Mouse (Mus musculus) cerebellum, adult 9-10 months (tissue): ENCODE results near the gene Pelp1.
"Not testable (repeated sequence)": the region's sequence is repeated elsewhere in the genome, so short reads cannot be mapped to it uniquely, and the experiment has no call there.

ENCODE experiments used
- DNase-seq: peaks from one replicate; pipeline ENCODE4 v3.0.0; 2022

The Pelp1 gene

DNA sequence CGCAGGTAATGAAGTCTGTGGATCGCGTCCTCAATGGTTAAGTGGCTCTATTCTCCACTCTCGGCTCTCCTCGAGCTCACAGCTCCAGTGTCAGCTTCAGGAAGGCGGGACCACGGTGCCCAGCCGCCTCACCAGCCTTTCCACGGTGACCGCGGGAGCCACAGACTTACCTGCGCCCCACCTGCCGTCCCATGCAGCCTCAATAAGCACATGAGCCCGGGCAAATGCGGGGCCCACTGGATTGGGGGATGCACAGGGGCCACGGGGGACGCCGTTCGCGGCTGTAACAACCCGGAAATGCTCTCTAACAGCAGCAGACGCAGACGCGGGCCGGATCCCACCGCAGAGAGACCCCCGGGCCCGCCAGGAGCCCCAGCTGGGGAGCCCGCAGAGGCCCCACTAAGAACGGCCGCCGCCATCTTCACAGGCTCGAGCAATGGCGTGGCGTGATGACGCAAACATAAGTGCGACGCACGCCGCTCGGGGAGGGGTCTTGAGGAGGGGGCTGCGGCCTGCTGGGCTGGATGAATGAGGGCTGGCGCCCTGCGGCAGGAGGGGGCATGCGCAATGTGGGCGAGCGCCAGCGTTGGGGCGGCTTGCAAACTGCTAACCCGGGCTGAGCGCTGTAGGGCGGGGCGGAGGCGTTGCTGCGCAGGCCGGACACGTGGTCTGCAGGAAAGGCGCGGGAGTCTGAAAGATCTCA lies at the start of gene Pelp1:
Gene Pelp1 (minus strand): TSS at position 438 of the 703 bp plus-strand sequence.
- peak; percentile 82 for DNase-seq

DNA sequence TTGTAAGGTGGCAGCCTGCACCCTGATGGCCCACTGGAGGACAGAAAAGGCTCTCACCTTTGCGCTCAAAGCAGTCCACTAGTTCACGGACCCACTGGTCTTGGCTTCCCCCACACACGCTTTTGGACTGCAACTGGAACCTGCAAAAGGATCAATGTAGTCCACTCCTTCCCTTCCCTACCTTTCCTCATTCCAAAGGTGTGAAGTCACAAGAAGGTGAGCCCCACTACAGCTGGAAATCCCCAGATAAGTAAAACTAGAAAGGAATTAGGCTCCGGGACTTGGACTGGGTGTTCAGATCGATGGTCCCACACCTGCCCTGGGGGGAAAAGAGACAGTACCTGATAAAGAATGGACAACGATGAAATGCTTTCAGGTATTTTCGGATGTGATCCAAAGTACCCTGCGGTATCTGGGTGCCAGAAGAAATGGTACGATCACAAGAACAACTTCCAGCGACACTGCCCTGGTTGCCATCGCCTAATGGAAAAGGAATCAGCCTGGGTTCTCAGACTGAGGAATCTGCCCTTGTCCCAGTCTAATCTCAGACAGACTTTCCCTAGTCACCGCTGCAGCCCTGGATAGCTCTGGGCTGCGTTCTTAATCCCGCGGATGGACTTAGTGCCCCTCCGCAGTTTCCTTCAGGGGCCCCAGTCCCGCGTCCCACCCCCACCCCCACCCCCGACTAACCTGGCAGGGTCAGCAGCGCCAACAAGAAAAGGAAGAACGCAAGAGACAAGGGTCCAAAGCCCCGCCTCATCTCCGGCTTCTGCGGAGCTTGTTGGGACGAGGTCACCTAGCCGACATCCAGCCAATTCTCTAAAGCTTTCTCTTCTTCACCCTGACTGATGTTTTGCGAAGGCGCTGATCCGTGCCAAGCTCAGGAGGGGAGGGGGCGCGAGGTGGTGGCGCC lies 49.1 kb upstream of the Pelp1 start, which contains the start of gene Zmynd15:
Gene Zmynd15 (plus strand): TSS at position 746 of the 913 bp plus-strand sequence.
- DNase-seq = no peak

DNA sequence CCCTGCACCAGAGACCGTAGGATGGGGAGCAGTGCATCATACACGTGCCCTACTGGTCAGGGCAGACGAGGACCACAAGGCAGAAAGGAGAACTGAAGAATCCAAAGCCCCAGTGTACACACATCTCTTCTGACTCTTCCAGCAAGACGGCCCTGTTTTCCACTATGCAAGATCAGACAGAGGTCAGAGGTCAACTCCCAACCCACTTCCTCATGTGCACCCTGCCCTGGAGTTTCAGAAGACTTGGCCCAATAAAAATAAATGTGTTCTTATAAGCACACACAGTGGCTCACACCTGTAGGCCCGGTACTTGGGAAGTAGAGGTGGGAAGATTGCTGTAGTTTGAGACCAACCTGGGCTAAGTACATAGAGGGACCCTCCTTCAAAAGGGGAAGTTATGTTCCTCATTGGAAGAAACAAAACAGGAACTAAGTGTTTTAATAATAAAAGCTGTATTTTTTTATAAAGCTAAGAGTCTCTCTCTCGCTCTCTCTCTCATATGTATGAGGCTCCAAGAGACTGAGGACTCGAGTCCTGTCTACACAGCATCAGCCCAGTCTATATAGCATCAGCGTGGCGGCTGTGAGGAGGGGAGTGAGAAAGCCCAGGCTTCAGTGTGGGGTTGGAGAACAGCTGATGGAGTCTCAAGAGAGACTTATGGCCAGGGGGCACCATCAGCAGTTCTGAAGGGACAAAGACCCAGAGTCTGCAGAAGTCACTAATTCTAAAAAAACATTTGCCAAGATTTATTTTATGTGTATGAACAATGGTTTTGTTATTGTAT lies 43.6 kb upstream of the Pelp1 start:
- DNase-seq = peak; percentile 36

DNA sequence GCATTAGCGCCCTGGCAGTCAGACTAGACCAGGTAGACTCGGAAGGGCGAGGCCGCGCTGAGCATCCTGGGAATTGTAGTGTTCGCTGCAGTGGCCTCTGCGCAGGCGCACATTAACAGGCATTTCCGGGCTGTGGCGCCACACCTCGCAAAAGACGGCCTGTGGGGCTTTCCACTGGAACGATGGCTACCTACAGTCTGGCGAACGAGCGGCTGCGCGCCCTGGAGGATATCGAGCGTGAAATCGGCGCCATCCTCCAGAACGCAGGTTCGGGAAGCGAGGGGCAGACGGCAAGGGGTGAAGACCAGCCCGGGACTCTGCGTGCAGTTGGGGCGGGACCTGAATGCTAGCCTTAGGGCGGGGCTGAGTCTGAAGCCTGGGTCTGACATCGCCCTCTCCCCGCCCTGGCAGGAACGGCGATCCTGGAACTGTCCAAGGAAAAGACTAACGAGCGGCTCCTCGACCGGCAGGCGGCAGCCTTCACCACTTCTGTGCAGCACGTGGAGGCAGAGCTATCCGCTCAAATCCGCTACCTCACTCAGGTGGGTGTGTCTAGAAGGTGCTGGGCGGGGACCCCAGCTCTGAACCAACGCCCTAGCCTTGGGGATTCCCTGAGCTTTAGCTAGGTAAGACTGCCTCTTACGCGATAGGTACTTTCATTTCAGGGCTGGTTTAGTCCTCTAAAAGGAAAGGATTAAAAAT lies 42.1 kb upstream of the Pelp1 start, which contains the start of gene Med11:
Gene Med11 (plus strand): TSS at position 123 of the 702 bp plus-strand sequence.
- peak; percentile 98 for DNase-seq

DNA sequence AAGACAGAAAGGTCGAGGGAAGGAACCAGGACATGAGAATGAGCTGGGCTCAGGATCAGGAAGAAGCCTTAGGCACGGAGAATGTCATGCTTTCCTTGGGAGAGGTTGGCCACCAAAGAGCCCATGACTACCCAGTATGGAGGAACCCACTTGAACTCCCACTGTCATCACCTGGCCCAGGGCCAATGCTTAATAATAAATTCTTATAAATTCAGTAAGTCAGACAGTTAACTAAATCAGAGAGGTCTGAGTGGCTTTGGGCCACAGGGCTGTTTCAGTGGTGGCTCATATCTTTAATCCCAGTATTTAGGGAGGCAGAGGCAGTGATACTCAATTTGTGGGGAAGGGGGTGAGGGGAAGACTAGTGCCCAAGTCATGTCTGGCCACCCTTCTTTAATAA lies 41.1 kb upstream of the Pelp1 start:
- peak; percentile 66 for DNase-seq

DNA sequence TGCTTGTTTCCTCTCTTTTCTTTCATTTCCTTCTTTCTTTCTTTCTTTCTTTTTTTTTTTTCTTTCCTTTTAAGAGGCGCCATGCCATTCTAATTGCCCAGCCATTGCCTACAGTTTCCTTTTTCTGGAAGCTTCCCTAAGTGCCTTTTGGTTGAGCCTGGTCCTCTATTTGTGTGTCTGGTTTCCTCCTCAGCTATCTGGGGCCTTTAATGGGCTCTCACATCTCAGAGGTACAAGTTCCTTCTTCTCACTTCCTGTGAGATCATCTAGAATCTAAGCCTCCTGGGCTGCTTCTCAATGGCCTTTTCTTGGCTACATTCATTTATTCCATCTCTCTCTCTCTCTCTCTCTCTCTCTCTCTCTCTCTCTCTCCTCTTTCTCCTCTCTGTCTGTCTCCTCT lies 37.5 kb upstream of the Pelp1 start:
- DNase-seq = no peak

DNA sequence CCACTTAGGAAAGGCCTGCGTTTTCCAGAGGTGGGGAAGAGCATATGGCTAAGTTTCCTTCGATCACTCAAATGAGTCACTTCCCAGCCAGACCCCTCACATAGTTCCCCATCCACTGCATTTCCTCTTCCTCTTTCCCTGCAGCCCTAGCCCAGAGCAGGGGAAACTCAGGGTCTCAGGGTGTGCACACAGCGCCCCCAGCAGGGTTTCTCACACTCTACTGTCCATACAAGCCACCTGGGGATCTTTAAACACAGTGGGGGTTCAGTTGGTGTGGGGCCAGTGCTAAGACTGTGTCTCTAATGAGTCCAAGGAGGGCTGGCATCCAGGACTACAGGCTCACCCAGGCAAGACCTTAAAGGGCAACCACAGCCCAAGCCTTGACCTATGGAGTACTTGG lies 36.9 kb upstream of the Pelp1 start:
- no peak for DNase-seq

DNA sequence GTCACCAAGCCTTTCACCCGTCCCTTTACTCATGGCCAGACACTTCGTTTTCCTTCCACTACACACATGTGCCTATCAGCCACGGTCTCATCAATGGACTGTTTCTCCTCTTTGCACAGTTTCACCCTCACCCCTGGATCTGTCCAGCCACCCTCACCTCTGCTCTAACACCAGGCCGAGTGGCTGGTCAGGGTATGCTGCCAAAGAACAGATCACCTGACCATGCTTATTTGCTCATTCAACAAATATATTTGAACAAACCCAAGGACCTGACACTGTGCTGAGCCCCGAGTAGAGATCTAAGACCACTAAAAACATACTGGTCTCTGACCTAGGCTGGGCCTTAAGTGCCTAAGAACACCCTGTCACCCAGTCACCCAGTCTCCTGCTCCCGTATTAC lies 34.8 kb upstream of the Pelp1 start:
- no peak for DNase-seq

DNA sequence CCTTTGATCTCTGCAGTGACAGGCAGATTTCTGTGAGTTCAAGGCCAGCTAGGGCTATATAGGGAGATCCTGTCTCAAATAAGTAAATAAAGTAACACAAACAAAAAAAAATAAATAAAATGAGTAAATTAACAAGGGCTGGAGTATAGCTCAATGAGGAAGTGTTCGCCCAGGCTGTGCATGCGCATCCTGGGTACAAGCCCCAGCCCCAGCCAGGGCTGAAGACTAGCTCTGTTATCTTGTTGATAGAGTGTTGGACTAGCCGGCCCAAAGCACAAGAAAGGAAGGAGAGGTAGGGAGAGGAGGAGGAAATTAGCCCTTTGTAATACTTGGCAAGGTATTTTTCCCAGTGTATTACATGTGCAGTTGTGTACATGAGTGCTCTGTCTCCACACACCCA lies 34.1 kb upstream of the Pelp1 start:
- no peak for DNase-seq

DNA sequence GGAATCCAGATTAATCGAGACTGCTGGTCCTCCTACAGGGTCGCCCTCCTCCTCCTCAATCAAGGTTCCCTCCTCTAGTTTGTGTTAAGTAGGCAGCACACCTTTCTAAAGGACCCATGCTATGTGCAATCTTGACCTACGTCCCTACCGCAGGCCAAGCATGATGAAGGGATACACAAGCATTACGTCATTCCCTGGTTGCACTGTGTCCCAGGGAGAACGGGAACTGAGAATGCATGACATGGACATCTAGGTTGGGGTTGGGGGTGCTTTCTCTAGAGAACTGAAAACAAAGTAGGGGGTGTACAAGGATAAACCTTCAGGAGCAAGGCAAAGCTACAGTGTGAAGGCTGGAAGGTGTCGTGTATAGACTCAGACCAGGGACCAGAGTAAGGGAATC lies 32.1 kb upstream of the Pelp1 start:
- no peak for DNase-seq

DNA sequence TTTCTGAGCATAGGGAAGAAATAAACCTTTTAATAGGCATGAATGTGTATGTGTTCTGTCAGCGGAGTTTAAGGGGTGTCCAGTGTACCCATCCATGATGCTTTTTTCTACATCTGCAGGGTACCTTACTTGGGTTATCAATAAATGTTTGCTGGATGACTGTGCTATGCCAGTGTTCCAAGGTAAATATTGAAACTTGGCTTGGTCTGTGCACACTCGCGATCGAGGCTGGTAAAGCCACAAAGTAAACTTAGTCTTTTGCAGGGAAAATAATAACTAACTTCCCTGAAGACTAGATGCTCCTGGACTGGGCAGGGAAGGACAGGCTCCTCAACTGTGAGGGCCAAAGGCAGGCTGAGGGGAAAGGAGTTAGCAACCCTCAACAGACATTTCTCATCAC lies 30.8 kb upstream of the Pelp1 start:
- DNase-seq = no peak

DNA sequence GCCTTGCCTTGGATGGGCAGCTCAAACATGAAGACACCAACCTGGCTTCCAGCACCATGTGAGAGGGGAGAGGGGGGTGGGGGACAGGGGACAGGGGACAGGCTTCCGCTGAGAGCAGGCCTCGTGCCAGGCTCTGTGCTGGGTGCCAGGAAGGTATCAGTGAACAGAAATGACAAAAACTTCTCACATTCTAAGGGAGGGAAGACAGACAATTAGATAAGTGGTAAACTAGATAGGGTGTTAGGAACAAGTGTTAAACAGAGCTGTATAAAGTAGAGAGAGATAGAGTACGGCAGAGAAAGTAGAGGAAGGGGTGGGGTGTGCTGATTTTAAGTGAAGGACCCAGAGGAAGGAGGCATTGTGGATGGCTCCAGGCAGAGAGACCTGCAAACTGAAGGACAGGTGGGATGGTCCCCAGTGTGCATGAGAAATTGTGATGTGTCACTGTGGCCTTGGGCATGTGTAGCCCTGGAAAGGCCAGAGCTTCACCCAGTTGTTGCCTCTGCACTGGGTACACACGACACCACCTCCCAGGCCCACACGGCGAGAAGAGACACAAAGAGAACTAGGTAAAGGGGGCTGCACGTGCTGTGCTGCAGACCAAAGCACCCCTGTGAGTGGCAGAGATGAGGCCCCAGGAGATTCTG lies 29.0 kb upstream of the Pelp1 start:
- DNase-seq = no peak

DNA sequence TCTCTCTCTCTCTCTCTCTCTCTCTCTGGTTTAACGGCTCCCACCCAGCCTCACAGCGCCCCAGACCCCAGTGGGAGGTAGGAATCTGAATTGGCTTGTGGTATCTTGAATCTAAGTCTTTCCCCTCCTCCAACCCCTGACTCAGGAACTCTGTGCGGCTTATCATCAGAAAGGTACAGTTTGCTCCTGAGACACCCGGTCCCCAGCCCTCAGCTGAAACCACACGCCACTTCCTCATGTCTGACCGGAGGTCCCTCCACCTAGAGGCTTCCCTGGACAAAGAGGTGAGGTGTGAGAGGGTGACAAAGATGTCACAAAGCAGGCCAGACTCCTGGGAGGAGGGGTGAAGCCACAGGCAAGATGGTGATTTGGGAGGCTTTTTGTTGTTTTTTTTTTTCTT lies 27.6 kb upstream of the Pelp1 start:
- no peak for DNase-seq

DNA sequence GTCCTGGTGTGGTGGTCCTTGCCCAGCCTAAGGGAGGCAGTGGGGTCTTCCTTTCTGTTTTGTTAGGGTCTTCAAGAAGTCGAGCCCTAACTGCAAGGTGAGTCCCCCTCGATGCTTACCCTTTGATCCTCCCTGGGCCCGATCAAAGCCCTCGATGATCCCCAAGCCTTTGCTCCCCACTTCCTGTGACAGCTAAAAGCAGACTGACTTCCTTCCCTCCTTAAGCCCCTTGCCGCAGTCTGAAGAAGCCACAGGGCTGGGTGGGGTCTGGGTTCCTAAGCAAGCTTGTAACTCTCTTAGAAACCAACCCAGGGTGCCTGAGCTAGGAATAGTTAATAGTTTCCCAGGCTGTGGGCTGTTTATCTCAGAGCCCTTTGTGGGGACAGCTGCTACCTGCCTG lies 25.6 kb upstream of the Pelp1 start:
- no peak for DNase-seq

DNA sequence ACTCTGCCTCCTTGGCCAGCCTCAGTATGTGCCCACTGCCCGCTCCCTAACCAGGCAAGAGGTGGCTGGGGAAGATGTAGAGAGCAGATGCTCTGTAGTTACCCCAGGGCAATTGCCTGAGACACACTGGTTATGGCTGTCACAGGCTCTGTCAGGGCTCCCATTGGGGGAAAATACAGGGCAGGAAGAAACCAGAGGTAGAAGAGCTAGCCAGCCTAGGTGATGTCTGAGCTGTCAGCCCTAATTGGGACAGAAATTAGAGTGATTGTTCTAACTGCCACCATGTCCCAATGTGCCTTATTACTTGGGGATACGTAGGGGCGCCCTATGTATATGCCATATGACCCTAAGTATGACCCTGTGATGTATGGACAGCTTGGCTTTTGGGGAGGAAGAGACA lies 24.1 kb upstream of the Pelp1 start:
- DNase-seq = no peak

DNA sequence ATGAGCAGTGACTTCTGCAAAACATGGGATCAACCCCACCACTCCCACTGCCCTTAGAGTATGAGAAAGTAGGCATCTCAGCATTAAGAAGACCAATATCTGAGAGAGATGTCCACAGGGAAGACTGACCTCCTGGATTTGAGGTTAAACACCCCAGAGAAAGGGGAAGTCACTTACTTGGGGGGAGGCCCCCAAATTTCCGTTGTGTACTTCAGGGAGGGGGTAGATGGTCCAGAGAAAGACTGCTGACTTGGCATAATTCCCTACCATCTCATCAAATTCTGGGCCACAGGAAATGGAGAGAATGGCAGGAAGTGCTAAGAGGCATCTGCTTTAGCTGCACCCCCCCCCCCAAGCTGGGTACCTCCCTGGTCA lies 23.7 kb upstream of the Pelp1 start:
- peak; percentile 36 for DNase-seq

DNA sequence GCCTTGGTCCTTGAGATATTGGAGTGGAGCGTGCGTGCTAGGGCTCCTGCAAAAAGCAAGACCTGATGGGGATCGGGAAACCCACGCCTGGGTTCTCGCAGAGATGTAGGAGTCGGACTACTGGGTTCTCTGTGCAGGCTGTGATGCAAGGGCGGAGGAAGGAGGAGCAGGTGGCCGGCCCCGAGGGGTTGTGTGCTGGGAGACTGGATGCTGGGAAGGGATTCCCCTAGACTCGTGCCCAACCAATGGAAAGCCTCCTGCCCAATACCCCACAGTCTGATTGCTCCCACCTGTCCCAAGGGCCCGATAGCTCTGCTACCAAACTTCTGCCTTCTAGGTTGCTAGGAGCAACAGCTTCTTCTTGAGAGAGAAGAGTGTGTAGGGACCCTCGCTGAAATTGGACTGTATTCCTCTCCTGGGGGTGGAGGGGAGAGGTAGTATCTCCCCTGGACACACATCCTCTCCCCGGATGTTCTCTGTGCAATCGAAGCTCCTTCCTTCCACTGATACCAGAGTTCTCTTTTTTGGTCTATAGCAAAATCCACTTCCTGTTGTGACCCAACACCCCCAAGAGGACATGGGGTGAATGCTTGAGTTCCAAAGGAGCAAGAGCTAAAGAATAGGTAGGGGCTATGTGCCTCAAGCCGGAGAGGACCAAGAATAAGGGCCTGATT lies 23.2 kb upstream of the Pelp1 start:
- DNase-seq = no peak

DNA sequence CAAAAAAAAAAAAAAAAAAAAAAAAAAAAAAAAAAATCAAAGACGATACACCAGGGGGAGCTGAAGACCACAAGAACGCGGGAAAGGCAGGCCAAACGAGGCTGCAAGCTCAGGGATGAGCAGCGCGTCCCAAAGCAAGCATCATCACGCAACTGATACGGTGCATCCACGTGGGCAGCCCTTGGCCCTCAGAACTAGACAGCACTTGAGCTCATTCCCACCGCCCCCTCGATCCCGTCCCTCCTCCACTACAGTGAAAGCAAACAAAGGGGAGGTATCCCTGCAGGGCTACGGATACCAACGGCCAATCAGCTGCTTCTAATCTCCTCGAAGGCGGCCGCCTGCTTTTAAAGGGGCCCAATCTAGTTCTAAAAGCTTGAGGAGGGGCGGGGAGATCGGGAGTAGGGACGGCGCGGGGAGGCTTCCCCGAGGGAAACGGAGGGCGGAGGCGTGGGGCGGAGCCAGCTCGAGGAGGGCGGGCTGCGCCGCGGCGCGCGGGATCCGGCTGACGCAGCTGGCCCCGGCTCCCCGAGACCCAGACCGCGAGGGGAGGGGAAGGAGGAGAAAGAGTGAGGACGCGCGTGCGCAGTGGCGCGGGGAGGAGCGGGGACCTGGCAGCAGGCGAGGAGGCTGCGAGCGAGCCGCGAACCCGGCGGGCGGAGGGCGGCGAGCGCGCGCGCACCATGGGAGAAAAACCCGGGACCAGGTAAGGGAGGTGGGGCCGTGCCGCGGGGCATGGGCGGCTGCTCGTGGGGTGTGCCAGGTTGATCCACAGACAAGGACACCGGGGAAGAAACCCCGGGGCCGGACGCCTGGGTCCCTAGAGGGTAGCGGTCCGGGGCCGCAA lies 22.4 kb upstream of the Pelp1 start, which contains the start of gene Arrb2:
Gene Arrb2 (plus strand): TSS at position 588 of the 847 bp plus-strand sequence.
- peak; percentile 98 for DNase-seq

DNA sequence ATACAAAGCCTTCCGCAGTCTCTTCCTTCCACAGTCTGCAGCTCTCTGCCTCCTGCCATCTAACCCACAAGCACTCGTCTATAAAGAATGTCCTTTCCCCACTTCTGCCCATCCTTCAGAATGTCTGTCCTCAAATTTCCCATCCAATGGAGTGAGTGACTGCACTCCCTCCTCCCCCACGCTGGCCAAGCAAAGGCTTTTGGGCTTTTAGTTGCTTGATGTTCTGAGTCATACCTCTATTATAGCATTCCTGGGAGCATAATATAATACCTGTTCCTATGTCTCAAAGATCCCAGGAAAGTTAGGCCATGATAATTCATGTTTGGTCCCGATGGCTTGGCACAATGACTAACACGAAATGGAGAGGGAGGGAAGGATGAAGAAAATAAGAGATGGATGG lies 21.7 kb upstream of the Pelp1 start:
- peak; percentile 61 for DNase-seq

DNA sequence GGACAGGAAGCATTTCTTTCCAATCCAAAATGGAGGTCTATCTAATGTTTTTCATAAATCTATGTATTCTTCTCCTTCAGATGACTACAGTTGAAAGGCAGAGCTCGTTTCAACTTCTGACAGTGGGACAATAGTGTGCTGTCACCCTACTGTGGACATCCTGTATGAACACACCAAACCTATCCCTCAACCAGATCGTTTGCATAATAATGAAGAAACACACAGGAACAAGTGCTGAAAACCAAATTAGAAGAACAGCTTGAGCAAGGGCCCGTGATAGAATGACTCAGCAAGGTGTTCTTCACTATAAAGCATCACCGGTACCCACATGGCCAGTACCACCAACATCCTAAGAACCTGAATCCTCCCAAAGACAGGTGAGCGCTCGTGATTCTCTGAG lies 16.8 kb upstream of the Pelp1 start:
- not testable (repeated sequence) for DNase-seq
